Mouse (Mus musculus) bone marrow, adult 2 months (tissue): ENCODE data around the gene Glp1r. TPM values are rescaled to one million over a fixed set of nuclear protein-coding genes. Genes with fewer than 3 reads are reported as not detected.

Source experiments
- H3K27ac ChIP-seq: fragments of 200-500 bp; 2 replicates; pipeline ENCODE4 v1.5.1; 2012; ENCODE audit warnings: low read depth, mild to moderate bottlenecking, control low read depth, inconsistent platforms, low read length; ENCODE audit not compliant: control insufficient read depth, poor library complexity, insufficient read depth
- H3K4me1 ChIP-seq: fragments of 200-500 bp; 2 replicates; pipeline ENCODE4 v1.6.1; 2011; ENCODE audit warnings: low read length; ENCODE audit not compliant: control insufficient read depth, insufficient read depth
- H3K4me3 ChIP-seq: fragments of 200-500 bp; replicated peaks from 2 replicates; pipeline ENCODE3; 2011; ENCODE audit warnings: mild to moderate bottlenecking, low read depth, low read length, control low read depth; ENCODE audit not compliant: control insufficient read depth
- CTCF ChIP-seq: fragments of 200-500 bp; IDR thresholded peaks from 2 replicates; pipeline ENCODE4 v1.5.1; 2011; ENCODE audit warnings: low read length, control low read depth; ENCODE audit not compliant: control insufficient read depth, insufficient read depth
- POLR2A ChIP-seq: fragments of 200-500 bp; IDR thresholded peaks from 2 replicates; pipeline ENCODE4 v1.6.1; 2011; ENCODE audit warnings: low read depth, mild to moderate bottlenecking, control low read depth, low read length, borderline replicate concordance; ENCODE audit not compliant: control insufficient read depth
- WGBS: fragments of 180-500 bp; shearing (Covaris S2); methylation state at CpG from one replicate; pipeline ENCODE4 v1.1.7; 2018; 5-methylcytosine and 5-hydroxymethylcytosine counted together
- polyA plus RNA-seq: library from polyadenylated mRNA; stranded (reverse); fragments of >200 nt; gene quantifications from 2 replicates; pipeline ENCODE4 v1.2.4, GENCODE M21; 2011; ENCODE audit warnings: low replicate concordance; ENCODE audit not compliant: missing spikeins, insufficient read depth, insufficient read length

Gene Glp1r
- polyA plus RNA-seq, 1 experiment, result 0.35 TPM

- WGBS, result 63% methylated on average over 7 of the region's 7 CpGs
- H3K4me3 ChIP-seq, result no peak overlapping the region
- H3K27ac ChIP-seq, result no peak overlapping the region
- H3K4me1 ChIP-seq, result no peaks in the 10 kb centered on the region; the same call in 1 of the 2 replicates
- TF ChIP-seq POLR2A (no peak), CTCF (no peak)
These were observed 60.4 kb downstream of the Glp1r start for GRCm38 (mm10) chr17:30961936-30962592.

GRCm38 (mm10) chr17:30962880-30963279 is 61.3 kb downstream of the Glp1r start:
- no peak overlapping the region for H3K4me3 ChIP-seq
- TF ChIP-seq POLR2A, result no peak
- TF ChIP-seq CTCF, result no peak
- no peaks in the 10 kb centered on the region; the same call in 1 of the 2 replicates for H3K4me1 ChIP-seq
- H3K27ac ChIP-seq, result no peak overlapping the region
- WGBS, result 50% methylated on average over 2 of the region's 2 CpGs

DNA sequence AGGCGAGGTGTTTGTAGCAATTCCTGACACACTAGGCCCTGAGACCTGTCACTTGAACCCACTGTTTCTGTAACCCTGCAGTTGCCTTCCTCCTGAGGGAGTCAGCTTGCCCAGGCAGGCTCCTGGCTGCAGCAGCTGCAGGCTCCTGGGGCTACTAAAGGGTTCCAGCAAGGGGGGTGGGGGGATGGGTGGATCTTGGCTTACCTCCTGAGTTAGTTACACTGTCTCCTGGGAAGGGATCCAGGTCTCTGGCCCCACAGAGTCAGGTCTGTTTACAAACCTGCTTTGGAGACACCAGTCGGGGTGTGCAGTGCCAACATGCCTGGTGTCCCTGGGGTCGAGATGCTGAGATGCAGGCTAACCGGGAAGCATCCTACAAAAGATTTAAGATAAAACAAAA is 68.4 kb downstream of the Glp1r start:
- TF ChIP-seq CTCF (no peak), POLR2A (no peak)
- Histone ChIP-seq H3K27ac (no peak overlapping the region), H3K4me1 (no peaks in the 10 kb centered on the region), H3K4me3 (no peak overlapping the region)
- WGBS, result 79% methylated on average over 4 of the region's 4 CpGs

- Histone ChIP-seq H3K4me3 (no peak overlapping the region), H3K4me1 (no peaks in the 10 kb centered on the region), H3K27ac (no peak overlapping the region)
- 73% methylated on average over 7 of the region's 7 CpGs for whole genome bisulfite sequencing
- TF ChIP-seq POLR2A (no peak), CTCF (no peak)
These were observed 70.3 kb downstream of the Glp1r start for GRCm38 (mm10) chr17:30971877-30972276.

DNA sequence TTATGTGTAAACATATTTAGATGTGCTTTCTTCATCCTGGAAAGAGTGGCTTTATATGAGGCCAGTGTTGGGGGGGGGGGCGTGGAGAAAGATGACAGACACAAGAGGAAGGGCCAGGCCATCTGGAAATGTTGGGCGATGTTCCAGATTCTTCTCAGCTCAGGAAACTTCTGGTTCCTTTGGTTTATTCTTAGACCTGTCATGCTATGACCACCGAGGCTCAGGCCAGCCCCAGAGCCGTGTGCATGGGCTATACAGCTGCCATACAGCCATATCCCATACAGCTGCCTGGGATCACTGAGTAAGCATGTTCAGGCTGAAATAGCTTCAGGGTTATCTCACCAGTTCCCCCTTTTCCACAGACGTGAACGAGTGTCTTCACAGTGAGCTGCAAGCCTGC is 71.7 kb downstream of the Glp1r start:
- TF ChIP-seq CTCF (no peak), POLR2A (no peak)
- Histone ChIP-seq H3K27ac (no peak overlapping the region), H3K4me1 (no peaks in the 10 kb centered on the region), H3K4me3 (no peak overlapping the region)
- 5% methylated on average over 6 of the region's 6 CpGs for WGBS

DNA sequence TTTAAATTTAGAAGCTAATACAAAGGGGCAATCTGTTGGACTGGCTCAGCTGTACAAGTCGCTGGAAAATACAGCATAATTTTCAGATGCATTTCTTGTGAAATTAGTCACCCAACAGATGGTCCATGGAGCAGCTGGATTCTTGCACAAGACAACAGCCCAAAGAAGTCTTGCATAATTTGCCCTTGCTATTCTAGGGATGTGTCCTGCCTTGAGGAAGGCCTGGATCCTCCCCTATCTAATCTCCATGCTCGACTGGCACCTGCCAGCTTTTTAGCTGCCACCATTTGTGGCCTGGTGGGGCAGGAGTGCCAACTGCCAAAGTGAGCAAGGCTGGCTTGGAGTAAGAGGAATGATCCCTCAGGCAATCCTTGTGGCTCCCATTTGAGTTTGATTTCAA is 75.7 kb downstream of the Glp1r start:
- no peak overlapping the region for H3K27ac ChIP-seq
- TF ChIP-seq CTCF (no peak), POLR2A (no peak)
- H3K4me1 ChIP-seq, result no peaks in the 10 kb centered on the region
- no peak overlapping the region for H3K4me3 ChIP-seq
- 13% methylated on average over 2 of the region's 2 CpGs for WGBS

DNA sequence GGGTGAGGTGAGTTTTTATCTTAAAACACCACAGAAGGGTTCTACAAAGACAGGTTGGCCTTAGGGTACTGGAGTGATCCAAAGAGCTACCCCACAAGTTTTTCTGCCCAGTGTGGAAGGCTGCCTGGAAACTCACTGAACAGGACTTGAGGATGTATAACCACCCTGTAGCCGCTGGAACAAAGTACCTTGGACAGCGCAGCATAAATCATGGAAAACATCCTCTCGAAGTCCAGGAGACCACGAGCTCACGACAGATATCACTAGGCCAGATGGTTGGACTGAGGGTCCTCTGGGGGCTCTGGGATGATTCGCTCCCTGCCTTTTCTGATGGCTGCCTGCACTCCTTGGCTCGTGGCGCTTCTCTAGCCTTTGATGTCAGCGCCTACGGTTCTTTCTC is 76.9 kb downstream of the Glp1r start:
- Histone ChIP-seq H3K27ac (no peak overlapping the region), H3K4me1 (no peaks in the 10 kb centered on the region), H3K4me3 (no peak overlapping the region)
- TF ChIP-seq CTCF (no peak), POLR2A (no peak)
- 79% methylated on average over 10 of the region's 10 CpGs for WGBS

DNA sequence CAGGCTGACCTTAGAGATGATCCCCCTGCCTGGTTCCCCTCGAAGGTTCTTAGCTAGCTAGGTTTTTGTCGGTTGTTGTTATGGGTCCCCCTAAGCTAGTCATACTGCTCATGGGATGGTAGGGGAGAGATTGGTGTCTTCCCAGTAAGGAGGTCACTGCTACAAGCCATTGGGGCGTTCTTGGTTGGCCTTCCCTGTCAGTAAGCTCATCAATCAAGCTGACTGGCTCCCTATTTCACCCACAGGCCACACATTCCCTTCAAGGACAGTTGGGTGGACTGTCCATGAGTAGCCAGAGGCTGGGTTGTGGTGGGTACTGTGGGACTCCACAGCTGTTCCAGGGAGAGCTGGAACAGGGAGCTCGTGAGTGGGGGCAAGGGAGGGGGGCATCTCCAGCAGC is 81.9 kb downstream of the Glp1r start:
- H3K27ac ChIP-seq, result no peak overlapping the region
- no peak overlapping the region for H3K4me3 ChIP-seq
- no peaks in the 10 kb centered on the region for H3K4me1 ChIP-seq
- no peak for TF ChIP-seq POLR2A
- TF ChIP-seq CTCF, result no peak
- WGBS, result 72% methylated on average over 4 of the region's 4 CpGs

DNA sequence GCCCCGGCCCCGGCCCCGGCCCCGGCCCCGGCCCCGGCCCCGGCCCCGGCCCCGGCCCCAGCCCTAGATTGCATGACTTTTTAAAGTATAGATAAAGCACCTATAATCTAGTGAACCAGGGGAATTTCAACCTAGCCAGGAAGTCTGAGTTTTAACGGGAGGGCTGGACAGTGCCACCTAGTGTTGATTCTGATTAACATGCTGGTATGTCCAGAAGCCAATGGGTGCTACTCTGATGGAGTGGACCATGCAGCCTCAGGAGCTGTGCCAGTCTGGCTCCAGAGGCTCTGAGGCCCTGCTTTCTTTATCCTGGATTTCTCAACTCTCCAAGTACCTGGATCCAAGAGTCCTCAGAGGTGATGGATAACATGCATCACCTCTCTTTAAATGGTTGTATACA is 88.6 kb downstream of the Glp1r start:
- Histone ChIP-seq H3K4me1 (no peaks in the 10 kb centered on the region), H3K4me3 (no peak overlapping the region), H3K27ac (no peak overlapping the region)
- TF ChIP-seq POLR2A (no peak), CTCF (no peak)
- WGBS, result 60% methylated on average over 10 of the region's 10 CpGs

Other genes with a start within 250 kb of the Glp1r start
- not detected in 2 replicates for gene Umodl1, start 52.8 kb downstream of the Glp1r start, polyA plus RNA-seq
- gene Abcg1, start 155.9 kb downstream of the Glp1r start, polyA plus RNA-seq, result 5.2 and 10.4 TPM in 2 replicates
- gene Tff3, start 227.8 kb downstream of the Glp1r start, polyA plus RNA-seq, result not detected in 2 replicates
- not detected in 2 replicates for gene Tff2, start 242.5 kb downstream of the Glp1r start, polyA plus RNA-seq